14 mouse cellular contexts compared by ENCODE assay signal in the genomic region with DNA sequence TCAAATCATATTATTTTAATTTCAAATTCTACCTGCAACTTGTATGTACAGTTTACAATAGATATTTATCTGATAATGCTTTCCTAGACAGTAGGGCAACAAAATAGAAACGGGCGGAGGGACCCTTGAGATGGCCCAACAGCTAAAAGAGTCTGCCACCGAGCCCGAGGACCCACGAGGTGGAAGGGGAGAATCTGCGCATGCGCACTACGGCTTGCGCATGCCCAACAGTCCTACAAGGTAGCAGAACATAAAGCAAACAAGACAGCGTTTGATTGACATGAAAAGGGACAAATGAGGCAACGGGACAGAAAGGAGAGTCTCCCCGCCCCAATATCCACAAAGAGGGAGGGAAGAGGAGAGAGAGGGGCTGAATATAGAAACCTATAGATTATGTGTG.
"Had no signal": no experiment of that assay in that cellular context is flagged by ENCODE, and none has a peak within 500 bp of the region (broad histone marks: within the 10 kb centered on the region; RNA-seq: fewer than 3 reads in every experiment).

No protein-coding gene starts in this region.

- H3K4me2 ChIP-seq: kidney, embryonic 15.5 days; limb, embryonic 13.5 days; liver, embryonic 15.5 days; midbrain, embryonic 13.5 days; neural tube, embryonic 15.5 days had no signal

- H3K36me3 ChIP-seq: kidney, embryonic 15.5 days; limb, embryonic 13.5 days; liver, embryonic 15.5 days; midbrain, embryonic 13.5 days; neural tube, embryonic 15.5 days had no signal

- DNase-seq: kidney, adult 2 months; kidney, postnatal 14 days; layer of hippocampus, postnatal 36 days; lung, adult 2 months; lung, postnatal 36 days; right cerebral cortex, adult 18-20 months; right cerebral cortex, postnatal 25 days; thymus, adult 2 months; thymus, postnatal 36 days had no signal

- H3K27me3 ChIP-seq: neural tube, embryonic 15.5 days had no signal

- H3K4me3 ChIP-seq: kidney, embryonic 15.5 days; limb, embryonic 13.5 days; liver, embryonic 15.5 days; midbrain, embryonic 13.5 days; neural tube, embryonic 15.5 days had no signal
